Mouse (Mus musculus): ENCODE results near the gene Btbd9.

Btbd9 gene

DNA sequence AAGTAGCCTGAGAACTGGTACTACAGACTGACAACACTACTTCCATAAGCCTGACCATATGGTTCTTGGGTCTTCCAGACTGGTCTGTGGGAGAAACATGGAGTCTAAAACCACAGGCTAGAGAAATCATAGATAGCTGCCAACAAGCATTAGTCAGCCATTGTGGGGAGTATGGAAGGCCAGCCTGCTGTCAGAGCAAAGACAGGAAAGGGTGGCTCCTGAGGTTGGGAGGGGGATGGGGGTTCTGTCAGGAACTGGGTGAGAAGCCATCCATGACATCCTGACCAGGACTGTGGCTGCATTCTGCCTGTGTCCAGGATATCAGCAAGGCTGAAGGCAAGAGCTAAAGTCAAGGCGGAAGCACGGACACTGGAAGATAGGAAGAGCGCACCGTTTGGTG lies 137.5 kb downstream of the Btbd9 start:
- DNase-seq: peak; percentile 75

DNA sequence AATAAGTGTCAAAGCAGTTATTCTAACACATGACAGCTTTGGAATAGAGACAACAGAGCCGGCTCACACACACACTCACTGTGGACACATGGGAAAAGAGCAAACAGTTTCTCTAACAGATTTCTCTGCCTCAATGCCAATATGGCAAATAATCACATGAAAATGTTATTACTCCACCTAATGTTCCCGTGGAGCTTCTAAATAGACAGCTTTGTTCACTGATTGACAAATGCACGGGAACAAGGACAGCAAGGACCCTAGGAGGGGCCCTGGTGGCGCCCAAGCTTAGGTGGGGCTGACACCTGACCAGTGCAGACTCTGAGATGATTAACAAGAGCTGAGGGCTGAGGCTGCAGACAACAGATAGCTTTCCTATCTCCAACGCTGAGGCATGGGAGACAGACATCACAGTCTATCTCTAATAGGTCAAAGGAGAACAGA lies 140.2 kb downstream of the Btbd9 start:
- no peak for DNase-seq

DNA sequence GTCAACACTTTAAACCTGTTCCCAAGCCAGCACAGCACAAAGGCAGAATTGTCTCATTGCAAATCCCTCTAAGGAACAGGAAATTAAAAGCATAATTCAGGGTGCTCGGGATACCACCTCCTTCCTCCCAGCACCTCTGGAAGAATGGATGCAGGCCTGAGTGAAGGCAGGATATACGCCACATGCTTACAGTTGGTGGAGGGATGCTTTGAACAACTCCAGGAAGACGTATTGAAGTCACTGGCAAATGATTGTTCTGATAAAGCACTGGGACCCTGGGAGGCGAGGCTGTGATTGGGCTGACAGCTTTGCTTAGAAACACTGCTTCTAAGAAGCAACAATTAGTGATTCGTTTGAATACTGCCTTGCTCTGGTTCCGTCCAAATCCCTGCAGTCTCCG lies 140.8 kb downstream of the Btbd9 start:
- DNase-seq: no peak

DNA sequence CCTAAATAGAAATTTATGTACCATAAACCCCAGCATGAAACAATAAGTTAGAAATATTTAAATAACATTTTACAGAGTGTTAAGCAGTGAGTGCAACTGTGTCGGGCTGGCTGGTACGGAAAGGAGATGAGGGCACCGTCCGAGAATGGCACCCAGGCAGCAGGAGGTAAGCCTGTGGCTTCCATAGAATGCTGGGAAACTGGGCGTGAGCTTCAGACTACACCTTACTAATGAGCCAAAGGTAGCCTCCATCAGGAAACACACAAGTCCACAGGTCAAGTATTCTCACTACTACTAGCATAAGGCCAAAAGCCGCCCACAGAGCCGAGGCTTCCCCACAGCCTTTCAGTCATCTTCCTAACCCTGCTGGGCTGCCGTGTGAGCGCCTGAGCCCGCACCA lies 144.2 kb downstream of the Btbd9 start:
- DNase-seq: no peak

DNA sequence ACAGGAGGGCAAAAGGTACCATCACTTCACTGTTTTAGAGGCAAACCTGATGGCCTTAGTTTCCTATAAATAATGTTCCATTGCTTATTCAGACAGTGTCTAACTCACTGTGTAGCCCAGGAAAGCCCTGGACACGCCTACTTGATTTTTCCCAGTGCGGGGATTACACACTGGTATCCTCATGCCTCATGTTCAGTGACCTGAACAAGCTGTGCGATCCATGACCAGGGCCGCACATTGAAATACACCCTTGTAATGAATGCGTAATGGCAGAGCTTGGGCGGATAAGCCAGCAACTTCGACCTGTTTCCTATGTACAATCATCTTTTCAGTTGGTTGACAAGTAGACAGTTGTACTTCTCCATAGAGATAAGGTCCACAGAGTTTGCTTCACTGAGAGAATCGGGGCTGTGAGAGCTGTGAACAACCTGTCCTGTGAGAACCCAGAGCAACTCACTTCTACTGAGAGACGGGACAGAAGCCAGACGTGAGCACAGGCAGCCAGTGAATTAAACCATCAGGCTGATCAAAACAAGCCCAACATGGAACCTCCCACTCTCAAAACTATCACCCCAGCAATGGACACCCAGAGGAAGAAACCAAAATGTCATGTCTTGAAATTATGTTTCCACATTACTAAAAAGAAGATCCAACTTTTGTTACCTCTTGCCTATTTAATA lies 145.2 kb downstream of the Btbd9 start:
- no peak for DNase-seq

GRCm38 (mm10) chr17:30428661-30429060 lies 147.6 kb downstream of the Btbd9 start:
- DNase-seq: no peak

DNA sequence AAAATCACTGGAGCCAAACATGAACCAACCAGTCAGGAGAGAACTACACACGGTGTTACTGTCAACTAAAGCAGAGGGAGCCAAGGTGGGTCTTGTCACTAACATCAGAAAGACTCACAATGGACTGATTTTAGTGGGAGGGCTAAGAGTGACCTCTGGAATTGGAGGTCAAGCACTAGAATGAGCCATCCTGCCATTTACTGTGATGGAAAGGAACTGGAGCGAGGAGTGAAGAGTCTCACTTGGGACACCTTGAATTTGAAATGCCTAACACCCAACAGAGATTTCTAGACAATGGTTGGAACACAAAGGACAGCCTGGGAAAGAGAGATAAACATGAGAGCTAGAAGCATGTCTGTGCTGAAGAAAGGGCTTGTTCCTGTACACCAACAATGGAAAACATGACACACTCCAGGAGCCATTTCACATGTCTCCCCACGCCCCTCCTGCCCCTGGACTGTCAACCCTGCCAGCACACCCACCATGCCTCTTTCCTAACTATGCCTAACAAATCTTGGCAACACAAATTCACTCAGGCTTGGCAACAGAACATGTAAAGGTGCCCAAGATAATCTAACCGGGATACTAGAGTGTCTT lies 152.9 kb downstream of the Btbd9 start:
- peak; percentile 53 for DNase-seq

- no peak for DNase-seq
Measured at GRCm38 (mm10) chr17:30422278-30422677, 154.0 kb downstream of the Btbd9 start.

DNA sequence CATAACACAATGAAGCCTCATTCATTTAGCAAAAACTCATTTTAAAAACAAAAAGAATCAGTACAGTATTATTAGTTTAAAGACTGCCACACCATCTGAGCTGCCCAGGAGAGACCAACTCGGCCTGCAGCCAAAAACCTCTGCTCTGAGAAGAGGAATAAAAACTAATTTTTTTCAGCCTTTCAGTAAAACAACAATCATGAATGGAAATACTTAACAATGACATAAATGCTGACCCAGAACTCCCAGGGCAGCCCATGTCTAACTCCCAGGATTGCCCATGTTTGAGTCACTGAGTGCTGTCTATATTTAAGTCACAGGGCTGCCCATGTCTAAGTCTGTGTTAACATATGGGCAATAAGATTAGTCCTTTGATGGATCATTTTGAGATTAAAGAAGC lies 155.0 kb downstream of the Btbd9 start:
- DNase-seq: no peak

DNA sequence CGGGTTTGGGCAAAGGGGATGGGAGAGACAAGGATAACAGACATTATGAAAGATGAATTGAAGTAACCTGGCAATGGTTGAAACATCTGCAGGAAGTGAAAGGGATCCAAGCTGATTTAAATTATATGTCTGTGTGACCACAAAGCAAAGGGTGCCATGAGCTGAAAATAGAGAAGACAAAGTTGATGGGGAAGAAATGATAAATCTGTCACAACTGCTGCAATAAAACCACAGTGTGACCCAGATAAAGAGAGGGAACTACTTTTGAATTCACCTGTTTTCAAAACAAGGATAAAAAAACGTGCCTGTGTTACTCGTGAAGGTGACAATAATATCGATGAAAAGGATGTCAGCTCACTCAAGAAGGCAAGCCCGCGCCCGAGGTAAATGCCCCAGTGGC lies 156.8 kb downstream of the Btbd9 start:
- no peak for DNase-seq

- no peak for DNase-seq
Measured at GRCm38 (mm10) chr17:30418510-30418909, 157.8 kb downstream of the Btbd9 start.

DNA sequence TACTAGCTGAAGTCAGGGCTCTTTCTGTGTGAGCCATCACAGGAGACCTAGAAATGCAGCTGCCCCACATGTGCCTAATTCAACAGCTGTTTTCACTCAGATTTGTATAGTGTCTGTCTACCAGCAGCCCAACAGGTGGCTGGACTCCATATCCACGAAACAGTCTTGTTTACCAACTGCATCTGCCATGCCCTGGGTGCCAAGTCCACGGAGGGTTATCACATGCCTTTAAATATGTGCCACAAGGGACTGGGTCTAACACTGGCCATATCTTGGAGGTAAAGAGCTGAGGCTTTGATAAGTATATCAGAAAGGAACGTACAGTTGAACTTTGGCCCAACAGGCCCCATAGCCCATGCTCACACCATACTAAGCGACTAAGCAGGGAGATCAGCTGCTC lies 159.2 kb downstream of the Btbd9 start:
- DNase-seq: no peak

GRCm38 (mm10) chr17:30415693-30416092 lies 160.6 kb downstream of the Btbd9 start:
- DNase-seq: no peak

DNA sequence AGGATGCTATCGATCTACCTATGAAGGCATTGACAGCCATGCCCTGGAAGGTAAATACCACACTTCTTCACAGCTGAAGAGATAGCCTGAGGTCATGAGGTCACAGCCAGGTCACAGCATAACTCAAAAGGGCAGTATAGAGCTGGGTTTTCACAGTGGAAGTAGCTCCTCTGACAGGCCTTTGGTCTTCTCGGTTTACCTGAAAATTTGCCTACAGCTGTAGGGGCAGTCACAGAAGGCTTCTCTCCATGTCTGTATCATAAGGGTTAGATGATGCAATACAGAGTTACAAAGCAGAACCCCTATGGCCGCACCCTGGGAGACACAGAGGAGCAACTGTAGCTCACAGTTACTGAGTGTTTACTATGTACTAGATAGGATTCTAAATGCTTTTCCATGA lies 163.3 kb downstream of the Btbd9 start:
- DNase-seq: no peak

GRCm38 (mm10) chr17:30406002-30406401 lies 170.3 kb downstream of the Btbd9 start:
- DNase-seq: no peak

DNA sequence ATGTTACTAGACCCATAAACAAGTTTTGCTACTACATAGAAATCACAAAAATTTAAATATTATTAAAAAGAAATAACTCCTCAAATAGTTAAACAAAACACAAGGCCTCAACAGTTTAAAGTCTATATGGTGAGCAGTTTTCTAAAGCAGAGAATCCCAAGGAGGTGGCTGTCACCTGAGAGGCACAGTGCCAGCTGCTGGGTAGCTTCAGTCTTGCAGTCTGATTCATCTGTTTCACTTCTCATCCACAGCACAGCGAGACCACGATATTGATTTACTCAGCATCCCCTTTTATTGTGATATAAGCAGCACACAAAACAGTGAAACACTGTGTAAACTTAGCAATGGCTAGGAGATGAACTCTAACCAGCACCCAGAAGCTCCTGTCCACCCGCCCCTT lies 173.4 kb downstream of the Btbd9 start:
- no peak for DNase-seq

GRCm38 (mm10) chr17:30395261-30395660 lies 181.0 kb downstream of the Btbd9 start:
- DNase-seq: no peak

GRCm38 (mm10) chr17:30392031-30392430 lies 184.3 kb downstream of the Btbd9 start:
- DNase-seq: no peak

DNA sequence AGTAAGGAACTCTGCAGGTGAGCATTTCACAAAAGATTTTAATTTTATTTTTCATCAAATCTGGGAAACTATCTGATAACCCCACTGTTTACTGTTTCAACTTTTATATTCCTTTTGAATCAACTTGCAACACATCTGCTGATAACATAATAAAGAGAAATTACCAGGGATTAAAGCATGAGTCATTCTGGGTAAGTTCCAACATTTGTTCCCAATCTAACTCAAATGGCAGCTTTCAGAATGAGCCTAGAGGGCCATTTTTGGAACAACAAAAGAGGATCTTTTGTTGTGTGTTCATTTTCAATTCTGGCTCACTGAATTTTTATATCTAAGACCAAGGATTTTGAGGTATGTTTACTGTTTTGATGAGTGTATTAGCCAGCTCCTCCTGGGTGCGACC lies 185.1 kb downstream of the Btbd9 start:
- no peak for DNase-seq

DNA sequence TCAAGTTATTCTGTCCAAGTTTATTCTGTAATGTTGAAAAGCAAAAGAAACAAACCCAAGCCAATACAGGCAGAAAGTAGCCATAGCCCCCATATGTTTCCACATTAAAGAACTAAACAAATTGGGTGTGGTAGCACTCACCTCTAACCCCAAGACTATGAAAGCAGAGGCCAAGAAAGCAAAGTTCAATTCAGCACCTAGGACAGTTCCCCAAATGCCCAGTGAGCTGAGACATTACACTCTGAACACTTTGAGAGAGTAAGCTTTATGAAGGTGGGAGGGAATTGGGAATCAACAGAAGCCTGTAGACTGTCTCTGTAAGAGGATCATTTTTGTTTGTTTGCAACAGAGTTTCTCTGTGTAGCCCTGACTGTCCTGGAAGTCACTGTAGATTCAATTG lies 186.6 kb downstream of the Btbd9 start:
- DNase-seq: peak; percentile 42

DNA sequence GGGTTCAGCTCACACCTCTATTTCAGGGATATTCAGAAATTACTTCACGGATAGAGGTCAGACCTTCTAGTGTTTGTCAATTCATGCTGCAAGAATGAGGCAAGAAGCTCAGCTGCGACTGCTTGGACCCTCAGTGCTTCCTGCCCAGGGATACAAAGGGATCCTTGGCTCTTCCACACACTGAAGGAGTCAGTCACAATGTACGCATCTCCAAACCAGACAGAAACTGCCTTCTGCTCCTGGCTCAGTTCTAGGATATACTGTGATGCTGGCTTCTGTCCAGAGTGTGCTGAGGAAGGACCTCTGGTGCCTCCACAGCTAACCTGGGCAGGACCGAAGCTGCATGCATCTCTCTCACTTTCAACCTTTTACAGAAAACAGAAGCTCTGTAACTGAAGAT lies 187.5 kb downstream of the Btbd9 start:
- no peak for DNase-seq

DNA sequence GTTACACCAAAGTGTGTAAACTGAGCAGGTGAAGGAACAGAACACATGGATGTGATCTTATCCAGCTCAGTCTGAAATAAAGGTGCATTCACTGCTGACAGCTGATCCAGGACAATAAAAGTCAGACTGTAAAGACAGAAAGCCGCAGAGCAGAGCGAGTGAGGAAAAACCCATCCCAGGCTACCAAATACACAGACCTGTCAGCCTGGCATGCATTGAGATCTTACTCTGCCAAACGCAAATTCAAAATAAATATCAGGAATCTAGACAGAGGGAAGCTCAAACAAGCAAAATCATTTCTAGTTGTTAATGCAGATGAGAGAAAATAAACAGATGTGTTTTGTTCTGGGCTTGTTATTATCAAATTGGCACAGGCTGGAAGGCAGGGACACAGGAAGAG lies 187.9 kb downstream of the Btbd9 start:
- DNase-seq: no peak

DNA sequence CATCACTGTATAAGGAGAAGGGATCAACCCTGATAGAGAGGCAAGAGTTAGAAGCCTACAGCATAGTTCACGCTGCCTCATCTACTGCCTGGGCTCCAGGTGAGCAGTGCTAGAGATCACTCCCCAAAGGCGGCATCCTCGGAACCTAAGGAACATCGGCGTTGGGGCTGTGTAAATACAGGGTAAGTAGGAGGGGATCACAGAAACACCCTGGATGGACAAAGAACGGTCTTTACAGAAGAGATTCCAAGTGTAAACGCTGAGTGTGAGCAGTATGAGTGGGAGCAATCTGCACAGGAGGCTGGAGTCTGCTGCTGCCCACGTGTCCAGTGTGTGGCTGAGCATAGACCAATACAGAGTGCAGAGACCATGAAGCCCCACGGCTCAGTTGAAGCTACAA lies 190.0 kb downstream of the Btbd9 start:
- no peak for DNase-seq

DNA sequence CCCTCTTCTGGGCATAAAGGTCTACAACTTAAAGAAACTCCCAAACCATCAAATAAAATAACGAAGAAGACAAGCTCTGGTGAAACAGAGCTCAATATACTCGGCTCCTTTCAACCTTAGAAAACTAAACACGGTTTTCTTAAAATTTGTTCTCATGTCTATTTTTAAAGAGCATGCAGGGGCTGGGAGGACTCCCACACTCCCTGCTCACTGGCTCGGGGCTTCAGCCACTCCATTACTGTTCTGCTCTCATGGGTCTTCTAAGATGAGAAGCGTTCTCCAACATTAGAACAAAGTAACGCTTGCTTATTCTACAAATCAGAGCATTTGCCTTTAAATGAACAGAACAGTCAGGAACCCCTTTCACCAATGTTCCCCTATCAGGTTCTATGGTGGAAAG lies 192.6 kb downstream of the Btbd9 start:
- no peak for DNase-seq
